Mouse (Mus musculus) cortical plate, adult 2 months (tissue): Measurements from ENCODE around the gene Sema6b.

Experiments used
- CTCF ChIP-seq: fragments of 200-500 bp; IDR thresholded peaks from 2 replicates; pipeline ENCODE4 v1.5.1; 2011; ENCODE audit warnings: mild to moderate bottlenecking, control low read depth, low read length; ENCODE audit not compliant: insufficient read depth; ENCODE audit errors: extremely low read depth
- POLR2A ChIP-seq: fragments of 200-500 bp; IDR thresholded peaks from 2 replicates; pipeline ENCODE4 v1.6.1; 2011; ENCODE audit warnings: mild to moderate bottlenecking, low read length, control low read depth; ENCODE audit not compliant: insufficient read depth; ENCODE audit errors: extremely low read depth

DNA sequence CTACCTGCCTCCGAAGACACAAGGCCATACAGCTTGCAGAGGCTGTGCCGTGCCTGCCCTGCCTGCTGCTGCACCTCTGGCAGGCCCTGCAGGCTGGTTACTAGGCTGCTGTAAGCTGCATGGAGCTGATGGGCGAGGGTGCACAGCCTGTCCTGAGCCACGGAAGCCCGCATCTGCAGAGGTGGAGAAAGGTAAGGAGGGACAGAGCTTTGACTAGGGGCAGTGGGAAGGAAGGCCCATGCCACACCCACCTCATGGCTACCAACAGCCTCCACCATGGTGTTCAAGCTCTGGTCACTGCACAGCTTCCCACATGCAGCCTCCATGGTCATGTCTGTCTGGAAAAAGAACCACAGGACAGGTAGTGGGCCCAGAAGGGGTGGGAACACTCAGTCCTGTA lies 38.0 kb downstream of the Sema6b start:
- TF ChIP-seq CTCF (no peak), POLR2A (no peak)
